9 mouse cellular contexts compared by ENCODE assay signal in the genomic region with DNA sequence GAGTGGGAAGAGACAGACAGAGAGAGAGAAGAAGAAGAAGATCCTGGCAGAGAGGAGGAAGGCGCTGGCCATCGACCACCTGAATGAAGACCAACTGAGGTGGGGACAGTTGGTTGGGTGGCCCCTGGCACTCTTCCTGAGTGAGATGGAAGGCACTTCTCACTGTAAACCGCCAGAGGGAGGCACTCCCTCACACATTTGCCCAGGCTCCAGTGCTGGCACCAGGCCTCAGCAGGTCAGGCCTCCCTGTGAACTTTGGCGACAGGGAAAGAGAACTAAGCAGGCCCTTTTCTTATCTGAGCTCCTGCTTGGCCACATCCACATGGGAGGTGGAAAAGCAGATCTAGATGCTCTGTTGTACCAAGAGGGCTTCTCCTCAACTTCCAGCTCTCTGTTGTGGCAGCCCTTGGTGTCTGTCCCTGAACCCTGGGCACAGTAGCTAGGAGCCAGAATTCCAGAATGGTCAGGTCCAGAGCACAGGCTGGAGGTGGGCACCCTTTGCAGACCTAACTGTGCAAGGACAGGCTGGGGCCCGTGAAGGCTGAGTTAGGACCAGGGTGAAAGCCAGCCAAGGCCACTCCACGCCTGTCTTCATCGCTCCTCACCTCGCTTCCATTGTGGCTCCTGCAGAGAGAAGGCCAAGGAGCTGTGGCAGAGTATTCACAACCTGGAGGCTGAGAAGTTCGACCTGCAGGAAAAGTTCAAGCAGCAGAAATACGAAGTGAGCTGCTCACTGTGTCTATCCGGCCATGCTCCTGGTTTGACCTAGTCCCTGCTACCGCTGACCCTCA. TPM values are rescaled to one million over a fixed set of nuclear protein-coding genes. Genes with fewer than 3 reads are reported as not detected.
DNase-seq lines count a peak whose midpoint lies in the region; ATAC-seq and TF ChIP-seq lines count a peak whose summit lies in the region.
"Had no signal": no experiment of that assay in that cellular context is flagged by ENCODE, and none has a peak within 500 bp of the region (broad histone marks: within the 10 kb centered on the region; RNA-seq: fewer than 3 reads in every experiment).

No protein-coding gene starts in this region.

- peaks cover 16% of the 10 kb centered on the region for H3K4me1 ChIP-seq in olfactory bulb, adult 2 months (ENCODE audit: control insufficient read depth, insufficient read depth, low read length)

- no peak overlapping the region for H3K4me3 ChIP-seq in olfactory bulb, adult 2 months (ENCODE audit: insufficient read depth, low read depth, low read length)
- H3K4me3 ChIP-seq: liver, embryonic 15.5 days had no signal

- DNase-seq in heart, adult 11 months: peak; percentile 94
- DNase-seq in heart, adult 8-10 months (ENCODE audit: low spot score): no peak
- DNase-seq in thymus, postnatal 25 days: peak; percentile 10
- DNase-seq in thymus, postnatal 36 days: no peak
- peak; percentile 53 to 62 for DNase-seq in layer of hippocampus, postnatal 10 days (ENCODE audit: low spot score in 2 of 2)

- TF ChIP-seq CTCF in olfactory bulb, adult 2 months (IDR thresholded peaks at IDR 0.05; ENCODE audit: insufficient read depth, low read depth, low read length): 0 out of 2 replicates have a peak, but pooled peaks have one; percentile 22

- H3K27ac ChIP-seq in olfactory bulb, adult 2 months (ENCODE audit: insufficient read depth, low read depth, low read length): no peak overlapping the region
- H3K27ac ChIP-seq: liver, embryonic 15.5 days had no signal

- peak; percentile 61 for ATAC-seq in erythroid progenitor cell, adult 5-6 weeks (replicated peaks; ENCODE audit: low FRiP score, poor library complexity, severe bottlenecking)
- ATAC-seq in monocyte, adult 5-6 weeks (replicated peaks; ENCODE audit: insufficient number of reproducible peaks, low FRiP score, low TSS enrichment, poor library complexity, severe bottlenecking): no peak

- no peak for TF ChIP-seq POLR2A in olfactory bulb, adult 2 months (IDR thresholded peaks at IDR 0.05; ENCODE audit: insufficient read depth, low read depth, low read length)

- WGBS in olfactory bulb, adult 2 months: 80% methylated on average over 12 of the region's 12 CpGs

RNA-seq across cellular contexts. Expression of a gene that starts 14.8 kb away (rescaled TPM):
- over 10,000 TPM in 2 of 4 experiments, 1,000 to 10,000 TPM in 2; 8,821 to 11,650 (median 10,060) TPM for total RNA-seq in heart, adult 8-10 months (2022)
- not detected in 2 replicates for total RNA-seq in erythroid progenitor cell, adult 5-6 weeks (2015; ENCODE audit: low replicate concordance)
- total RNA-seq in erythroid progenitor cell, adult 5-6 weeks (2017; ENCODE audit: low replicate concordance): not detected in 2 replicates
- 1 to 10 TPM in 1 of 2 experiments, under 1 TPM in 1; 0.42 to 1.7 TPM for total RNA-seq in layer of hippocampus, postnatal 10 days (2021)
- polyA plus RNA-seq in olfactory bulb, adult 2 months (2012; ENCODE audit: insufficient read depth, insufficient read length, low replicate concordance, missing spikeins): not detected in 2 replicates
- total RNA-seq in monocyte, adult 5-6 weeks (2017): not detected in 3 replicates

RNA-seq across cellular contexts. Expression of a gene that starts 32.5 kb away (rescaled TPM):
- 1 to 10 TPM; 5.0 to 8.6 (median 5.5) TPM for total RNA-seq in heart, adult 8-10 months (2022)
- 0.72 TPM in 1 of 2 replicates, not detected in the other for total RNA-seq in erythroid progenitor cell, adult 5-6 weeks (2015; ENCODE audit: low replicate concordance)
- not detected in 2 replicates for total RNA-seq in erythroid progenitor cell, adult 5-6 weeks (2017; ENCODE audit: low replicate concordance)
- total RNA-seq in layer of hippocampus, postnatal 10 days (2021): 1 to 10 TPM in 1 of 2 experiments, under 1 TPM in 1; 0.64 to 1.1 TPM
- not detected in 2 replicates for polyA plus RNA-seq in olfactory bulb, adult 2 months (2012; ENCODE audit: insufficient read depth, insufficient read length, low replicate concordance, missing spikeins)
- 0.29 TPM in 1 of 3 replicates, not detected in the others for total RNA-seq in monocyte, adult 5-6 weeks (2017)

Comparison
In these comparisons a context has a peak if more than half of its experiments do, and no peak if none do; other contexts are left out.
1. DNase-seq: peak in heart, adult 11 months (single experiment), thymus, postnatal 25 days (single experiment) and layer of hippocampus, postnatal 10 days (2 of 2); none in heart, adult 8-10 months (single experiment) and thymus, postnatal 36 days (0 of 2).
2. RNA of a gene that starts 14.8 kb away (total RNA-seq): 8,821 to 11,650 TPM in heart, adult 8-10 months; 0.42 to 1.7 TPM in layer of hippocampus, postnatal 10 days, not detected in erythroid progenitor cell, adult 5-6 weeks and not detected in monocyte, adult 5-6 weeks; every median in the first group is over 1,000 times any median in the second.